Comparison of ENCODE assay signal across 22 mouse cellular contexts in the genomic region with DNA sequence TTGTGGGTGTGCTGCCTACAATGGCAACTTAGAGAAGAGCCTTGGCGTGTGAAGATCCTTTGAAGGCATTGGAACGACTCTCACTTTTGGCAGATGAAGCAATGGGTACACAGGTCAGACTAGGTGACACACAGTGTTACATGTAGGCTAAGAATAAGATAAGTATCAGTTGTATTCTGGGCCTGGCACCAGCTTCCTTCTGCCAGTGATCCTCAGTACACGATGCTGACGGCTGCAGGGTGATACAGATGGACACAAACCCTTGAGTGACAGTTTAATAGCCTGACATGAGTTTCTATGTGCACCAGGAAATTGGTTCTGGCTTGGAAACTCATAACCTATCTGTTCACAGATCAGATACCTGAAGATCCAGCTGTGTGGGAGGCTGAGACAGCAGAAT.
A peak's percentile ranks its signal among the peaks of the same experiment; 100 is the strongest.
DNase-seq lines count a peak whose midpoint lies in the region; ATAC-seq and TF ChIP-seq lines count a peak whose summit lies in the region.
"Had no signal": no experiment of that assay in that cellular context is flagged by ENCODE, and none has a peak within 500 bp of the region (broad histone marks: within the 10 kb centered on the region; RNA-seq: fewer than 3 reads in every experiment).

No protein-coding gene starts in this region.

- intact Hi-C loops in heart, postnatal 10 days (cut with DNase I): no loop called here

- DNase-seq in heart, adult 11 months: peak; percentile 75
- no peak for DNase-seq in heart, postnatal 10 days
- peak; percentile 1 for DNase-seq in limb, embryonic 14.5 days (ENCODE audit: low spot score)
- no peak for DNase-seq in limb, embryonic 10.5 days (ENCODE audit: low spot score)
- DNase-seq in fat pad, adult 2 months (ENCODE audit: extremely low read depth, low read depth, low spot score): peak; percentile 84
- DNase-seq in skeletal muscle tissue, adult 2 months (ENCODE audit: low read depth, low spot score): peak; percentile 27
- DNase-seq in urinary bladder, postnatal 36 days (ENCODE audit: low spot score in 2 of 2): no peak
- DNase-seq: adrenal gland, adult 2 months; adrenal gland, postnatal 10 days; adrenal gland, postnatal 25 days; cerebellum, adult 11-12 months; cerebellum, adult 2 months; cerebellum, adult 9-10 months; cerebellum, postnatal 10 days; cerebellum, postnatal 25 days; forebrain, postnatal 0 days had no signal

- no peaks in the 10 kb centered on the region for H3K36me3 ChIP-seq in limb, embryonic 14.5 days (ENCODE audit: control insufficient read depth, insufficient read depth, low read length)
- no peaks in the 10 kb centered on the region for H3K36me3 ChIP-seq in limb, embryonic 10.5 days
- H3K36me3 ChIP-seq in hindbrain, embryonic 16.5 days (ENCODE audit: control insufficient read depth, insufficient read depth, low read length): no peaks in the 10 kb centered on the region
- H3K36me3 ChIP-seq: embryonic facial prominence, embryonic 10.5 days; embryonic facial prominence, embryonic 12.5 days; forebrain, embryonic 15.5 days had no signal

- H3K27me3 ChIP-seq in limb, embryonic 14.5 days (ENCODE audit: control insufficient read depth, insufficient read depth, low read length): no peaks in the 10 kb centered on the region
- no peaks in the 10 kb centered on the region for H3K27me3 ChIP-seq in limb, embryonic 10.5 days (ENCODE audit: low read depth, poor library complexity, severe bottlenecking)
- no peaks in the 10 kb centered on the region for H3K27me3 ChIP-seq in hindbrain, embryonic 16.5 days (replicated peaks; ENCODE audit: control insufficient read depth, insufficient read depth, low read length)
- H3K27me3 ChIP-seq: embryonic facial prominence, embryonic 12.5 days; forebrain, embryonic 13.5 days; forebrain, embryonic 15.5 days had no signal

- H3K27ac ChIP-seq in limb, embryonic 14.5 days (replicated peaks; ENCODE audit: low read depth, low read length): no peak overlapping the region
- H3K27ac ChIP-seq in limb, embryonic 10.5 days: no peak overlapping the region
- H3K27ac ChIP-seq in hindbrain, embryonic 16.5 days (ENCODE audit: low read depth, low read length): no peak overlapping the region
- H3K27ac ChIP-seq: embryonic facial prominence, embryonic 10.5 days; embryonic facial prominence, embryonic 12.5 days; forebrain, embryonic 13.5 days; forebrain, embryonic 15.5 days had no signal

- 61% methylated on average over 4 of the region's 4 CpGs for WGBS in limb, embryonic 14.5 days
- WGBS in limb, embryonic 10.5 days: 80% methylated on average over 4 of the region's 4 CpGs
- WGBS in hindbrain, embryonic 16.5 days: 86% methylated on average over 4 of the region's 4 CpGs

- no peak for ATAC-seq in limb, embryonic 14.5 days (ENCODE audit: low FRiP score, low read depth)
- ATAC-seq in hindbrain, embryonic 16.5 days: no peak
- ATAC-seq: forebrain, embryonic 13.5 days; forebrain, embryonic 15.5 days; forebrain, postnatal 0 days had no signal

- no peak for TF ChIP-seq POLR2A in limb, embryonic 14.5 days (IDR thresholded peaks at IDR 0.05; ENCODE audit: borderline replicate concordance, extremely low read depth, insufficient read depth, insufficient read length)

- no peaks in the 10 kb centered on the region for H3K9me3 ChIP-seq in limb, embryonic 14.5 days (ENCODE audit: control insufficient read depth, low read length)
- no peaks in the 10 kb centered on the region for H3K9me3 ChIP-seq in limb, embryonic 10.5 days (replicated peaks)
- no peaks in the 10 kb centered on the region for H3K9me3 ChIP-seq in hindbrain, embryonic 16.5 days (ENCODE audit: control insufficient read depth, low read length)
- H3K9me3 ChIP-seq: embryonic facial prominence, embryonic 10.5 days; embryonic facial prominence, embryonic 12.5 days; forebrain, embryonic 13.5 days; forebrain, embryonic 15.5 days had no signal

- no peak overlapping the region for H3K9ac ChIP-seq in limb, embryonic 14.5 days (ENCODE audit: low read depth, low read length, severe bottlenecking)
- no peak overlapping the region for H3K9ac ChIP-seq in hindbrain, embryonic 16.5 days (ENCODE audit: low read depth, low read length)
- H3K9ac ChIP-seq: embryonic facial prominence, embryonic 12.5 days; forebrain, embryonic 13.5 days; forebrain, embryonic 15.5 days; forebrain, postnatal 0 days had no signal

- H3K4me3 ChIP-seq in limb, embryonic 14.5 days (replicated peaks; ENCODE audit: low read length): no peak overlapping the region
- H3K4me3 ChIP-seq in limb, embryonic 10.5 days: no peak overlapping the region
- no peak overlapping the region for H3K4me3 ChIP-seq in hindbrain, embryonic 16.5 days (ENCODE audit: low read length)
- H3K4me3 ChIP-seq: embryonic facial prominence, embryonic 10.5 days; embryonic facial prominence, embryonic 12.5 days; erythroblast, embryonic 14.5 days; forebrain, embryonic 13.5 days; forebrain, embryonic 15.5 days had no signal

- no peak overlapping the region for H3K4me2 ChIP-seq in limb, embryonic 14.5 days (replicated peaks; ENCODE audit: low read depth, low read length, severe bottlenecking)
- no peak overlapping the region for H3K4me2 ChIP-seq in hindbrain, embryonic 16.5 days (ENCODE audit: low read length)
- H3K4me2 ChIP-seq: embryonic facial prominence, embryonic 12.5 days; forebrain, embryonic 13.5 days; forebrain, embryonic 15.5 days had no signal

- no peaks in the 10 kb centered on the region for H3K4me1 ChIP-seq in limb, embryonic 14.5 days (ENCODE audit: control insufficient read depth, insufficient read depth, low read length)
- H3K4me1 ChIP-seq in limb, embryonic 10.5 days: peaks cover 16% of the 10 kb centered on the region
- no peaks in the 10 kb centered on the region for H3K4me1 ChIP-seq in hindbrain, embryonic 16.5 days (ENCODE audit: control insufficient read depth, insufficient read depth, low read depth, low read length)
- H3K4me1 ChIP-seq: embryonic facial prominence, embryonic 12.5 days; forebrain, embryonic 13.5 days; forebrain, embryonic 15.5 days had no signal

Comparison
In these comparisons a context has a peak if more than half of its experiments do, and no peak if none do; other contexts are left out.
1. DNase-seq: peak in heart, adult 11 months (single experiment), limb, embryonic 14.5 days (single experiment), fat pad, adult 2 months (single experiment) and skeletal muscle tissue, adult 2 months (single experiment); none in heart, postnatal 10 days (0 of 2), limb, embryonic 10.5 days (single experiment) and urinary bladder, postnatal 36 days (0 of 2).